Mouse (Mus musculus) heart, adult 9 months (tissue): ENCODE measurements around the gene Zmym6.

Source experiments
- DNase-seq, 2 experiments: peaks; one replicate each; pipeline ENCODE4 v3.0.0; 2022; ENCODE audit warnings: low spot score in 2 of 2

Zmym6 gene

DNA sequence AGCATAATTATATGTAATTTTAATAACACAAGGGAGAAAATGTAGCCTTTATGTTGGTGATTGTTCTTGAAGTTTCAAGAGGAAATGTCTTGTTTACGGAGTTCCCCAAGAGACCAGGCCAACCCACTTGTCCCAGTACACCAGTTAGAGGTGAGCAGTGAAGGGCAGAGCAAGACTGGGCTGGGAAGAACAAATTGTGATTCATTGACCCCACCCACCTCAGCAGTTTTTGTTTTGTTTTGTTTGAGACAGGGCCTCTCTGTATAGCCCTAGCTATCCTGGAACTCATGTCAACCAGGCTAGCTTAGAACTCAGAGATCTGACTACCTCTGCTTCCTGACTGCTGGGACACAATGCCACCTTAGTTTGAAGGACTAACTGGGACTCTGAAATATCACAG lies 47.1 kb downstream of the Zmym6 start:
- DNase-seq = no peak

DNA sequence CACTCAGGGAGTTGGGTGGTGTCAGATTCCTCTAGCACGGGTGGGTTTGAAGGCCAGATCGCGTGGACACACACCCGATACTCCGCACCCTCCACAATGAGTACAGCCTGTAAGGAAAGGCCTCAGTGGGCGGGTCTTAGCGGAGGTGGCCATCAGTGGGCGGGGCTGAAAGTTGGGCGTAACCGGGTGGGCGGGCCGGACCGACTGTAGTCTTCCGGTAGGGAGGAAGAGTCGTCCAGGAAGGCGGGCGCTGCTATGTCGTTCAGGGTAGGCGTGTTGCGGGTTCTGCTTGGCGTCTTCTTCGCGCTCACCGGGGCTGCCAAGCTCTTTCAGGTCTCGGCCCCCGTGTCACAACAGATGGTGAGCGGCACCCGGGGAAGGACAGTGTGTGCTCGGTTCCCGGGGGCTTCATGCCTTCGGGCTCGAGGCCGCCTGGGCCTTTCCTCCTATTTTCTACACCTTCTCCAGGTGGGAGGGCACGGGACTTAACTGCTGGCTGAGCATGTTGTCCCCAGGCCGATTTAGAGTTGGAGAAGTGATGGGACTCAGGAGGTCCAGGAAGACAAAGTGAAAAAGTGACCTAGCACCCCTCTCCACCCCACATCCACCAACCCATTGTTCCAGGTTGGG lies 48.8 kb downstream of the Zmym6 start:
- DNase-seq = peak; percentile 75 to 79

DNA sequence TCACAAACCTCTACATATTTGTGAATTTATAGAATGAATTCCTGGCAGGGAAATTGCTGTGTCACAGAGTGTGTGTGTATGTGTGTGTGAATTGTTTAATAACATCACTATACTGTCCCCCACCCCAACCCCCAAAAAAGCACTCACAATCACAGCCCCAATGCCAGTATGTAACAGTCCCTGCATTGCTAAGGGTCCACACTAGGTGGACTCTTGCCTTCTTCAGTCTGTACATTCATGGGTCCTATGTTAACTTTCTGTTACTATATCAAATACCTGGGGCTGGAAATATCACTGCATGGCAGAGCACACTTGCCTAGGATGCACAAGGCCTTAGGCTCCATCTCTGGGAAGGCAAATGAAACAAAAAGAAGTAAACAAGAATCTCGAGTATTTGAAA lies 57.5 kb downstream of the Zmym6 start:
- DNase-seq = no peak

DNA sequence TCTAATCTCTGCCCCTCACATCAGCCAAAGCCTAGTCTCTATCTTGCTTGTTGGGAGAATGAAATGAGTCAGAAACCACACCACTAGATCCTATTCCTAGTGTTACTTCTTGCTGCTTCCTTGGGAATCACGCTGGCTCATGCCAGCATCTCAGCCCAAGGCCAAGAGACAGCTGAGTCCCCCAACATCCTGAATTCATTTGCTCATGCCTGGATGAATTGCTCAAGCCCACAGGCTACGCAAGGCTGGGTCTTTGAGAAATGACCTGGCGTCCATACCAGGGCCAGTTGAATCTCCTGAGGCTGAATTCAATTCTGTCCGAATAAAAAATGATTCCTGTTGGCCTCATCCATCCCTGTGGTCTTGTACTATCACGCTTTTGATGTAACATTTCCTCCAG lies 60.4 kb downstream of the Zmym6 start:
- no peak for DNase-seq

DNA sequence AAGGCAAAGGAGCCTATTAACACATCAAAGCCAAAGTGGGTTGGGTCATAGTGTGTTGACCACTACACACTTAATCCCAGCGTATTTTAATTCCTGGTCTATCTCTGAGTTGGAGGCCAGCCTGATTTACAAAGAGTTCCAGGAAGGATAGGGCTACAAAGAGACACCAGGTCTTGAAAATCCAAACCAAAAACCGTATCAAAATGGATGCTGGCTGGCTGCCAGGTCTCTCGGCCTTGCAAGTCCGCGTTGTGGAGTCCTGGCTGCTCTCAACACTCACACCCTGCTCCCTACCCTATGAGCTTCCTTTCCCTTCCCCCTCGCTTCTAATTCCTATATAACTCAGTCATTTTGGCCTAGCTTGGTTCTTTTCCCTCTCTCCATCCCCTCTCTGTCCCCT lies 61.3 kb downstream of the Zmym6 start:
- DNase-seq = no peak

DNA sequence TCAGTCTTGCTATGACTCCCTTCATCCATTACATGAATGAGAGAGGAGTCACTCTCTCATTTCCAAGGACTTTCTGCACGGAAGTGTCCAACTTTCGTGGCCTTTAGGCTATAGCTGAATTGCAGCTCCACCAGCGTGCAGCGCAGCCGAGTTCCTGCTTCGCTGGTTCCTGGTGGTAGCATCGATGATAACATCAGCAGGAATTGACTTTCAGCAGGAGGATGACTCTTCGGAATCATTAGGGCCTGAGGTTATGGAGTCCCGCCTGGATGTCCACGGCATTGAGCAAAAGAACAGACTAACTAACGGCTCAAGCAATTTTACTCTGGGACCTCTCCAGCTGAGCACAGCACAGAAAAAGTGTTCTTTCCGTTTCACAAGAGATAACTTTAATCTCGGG lies 72.8 kb downstream of the Zmym6 start:
- no peak for DNase-seq

DNA sequence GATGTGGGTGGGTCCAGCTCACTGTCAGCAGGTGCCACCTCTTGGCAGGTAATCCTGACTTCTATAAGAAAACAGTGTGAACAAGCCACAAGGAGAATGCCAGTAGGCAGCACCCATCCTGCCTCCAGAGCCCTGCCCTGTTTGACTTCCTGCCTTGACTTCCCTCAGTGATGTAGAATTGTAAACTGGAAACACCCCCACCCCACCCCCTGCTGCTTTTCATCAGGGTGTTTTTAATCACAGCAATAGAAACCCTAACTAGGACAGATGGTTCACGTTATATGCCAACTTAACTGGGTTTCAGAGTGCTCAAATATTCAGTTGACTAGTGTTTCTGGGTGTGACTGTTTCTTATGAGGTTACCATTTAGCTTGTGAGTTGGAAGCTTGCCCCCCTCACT lies 76.2 kb downstream of the Zmym6 start:
- no peak for DNase-seq

DNA sequence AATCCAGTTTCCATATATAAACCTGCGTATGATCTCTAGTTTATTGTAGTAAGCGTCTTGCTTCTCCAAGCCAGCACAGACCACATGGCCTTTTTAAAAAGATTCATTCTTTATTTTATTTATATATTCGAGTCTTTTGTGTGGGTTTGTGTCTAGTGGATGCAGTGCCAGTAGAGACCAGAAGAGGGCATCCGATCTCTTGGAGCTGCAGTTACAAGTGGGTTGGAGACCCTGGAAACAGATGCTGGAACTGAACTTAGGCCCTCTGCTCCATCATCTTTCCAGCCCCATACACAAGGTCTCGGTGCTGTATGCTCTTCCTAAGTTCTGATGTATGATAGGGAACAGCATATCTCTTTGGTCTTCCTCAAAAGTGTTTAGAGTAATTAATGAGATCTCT lies 78.6 kb downstream of the Zmym6 start:
- DNase-seq = no peak

DNA sequence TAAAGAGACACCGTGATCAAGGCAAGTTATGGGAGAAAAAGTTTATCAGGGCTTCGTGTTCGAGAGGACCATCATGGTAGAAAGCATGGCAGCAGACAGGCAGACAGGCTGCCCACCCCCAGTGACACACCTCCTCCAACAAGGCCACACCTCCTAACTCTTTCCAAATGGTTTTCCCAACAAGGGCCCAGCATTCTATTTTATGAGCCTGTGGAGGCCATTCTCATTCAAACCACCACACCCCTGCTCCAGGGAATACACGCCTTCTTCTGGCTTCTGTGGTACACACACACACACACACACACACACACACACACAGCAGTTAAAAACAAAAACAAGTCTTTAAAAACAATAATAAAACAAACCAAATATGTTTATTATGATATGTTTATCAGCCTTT lies 80.6 kb downstream of the Zmym6 start:
- no peak for DNase-seq

DNA sequence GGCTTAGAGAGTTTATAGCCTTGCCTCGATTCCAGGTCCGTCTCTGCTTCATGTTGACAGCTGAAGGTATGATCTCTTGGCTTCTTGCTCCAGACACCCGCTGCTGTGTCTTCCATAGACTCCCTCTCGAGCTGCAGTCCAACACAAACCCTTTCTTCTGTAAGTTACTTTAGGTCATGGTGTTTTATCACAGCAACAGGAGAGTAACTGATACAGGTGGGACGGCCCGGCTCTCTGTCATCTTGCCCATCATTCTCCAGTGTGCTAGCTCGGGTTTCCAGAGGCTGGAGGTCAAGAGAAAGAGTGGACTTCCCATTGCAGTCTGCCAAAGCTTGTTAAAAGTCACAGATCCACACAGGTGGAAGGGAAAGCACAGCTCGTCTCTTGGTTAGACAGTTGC lies 86.7 kb downstream of the Zmym6 start:
- no peak for DNase-seq

DNA sequence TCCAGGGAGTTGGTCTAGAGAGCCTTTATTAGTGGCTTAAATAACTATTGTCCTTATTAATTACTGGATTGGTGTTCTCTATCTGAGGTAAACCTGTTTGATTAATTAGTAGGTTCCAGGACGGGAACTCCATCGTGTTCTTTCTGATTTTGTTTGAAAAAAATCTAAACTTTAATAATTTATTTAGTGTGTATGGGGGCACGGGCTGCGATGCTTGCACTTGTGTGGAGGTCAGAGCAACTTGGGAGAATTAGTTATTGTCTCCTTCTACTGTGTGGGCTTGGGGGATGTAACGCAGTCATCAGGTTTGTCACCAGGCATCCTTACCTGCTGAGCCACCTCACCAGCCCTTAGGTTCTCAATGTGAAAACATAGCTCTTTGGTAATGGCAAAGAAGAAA lies 89.9 kb downstream of the Zmym6 start:
- no peak for DNase-seq

DNA sequence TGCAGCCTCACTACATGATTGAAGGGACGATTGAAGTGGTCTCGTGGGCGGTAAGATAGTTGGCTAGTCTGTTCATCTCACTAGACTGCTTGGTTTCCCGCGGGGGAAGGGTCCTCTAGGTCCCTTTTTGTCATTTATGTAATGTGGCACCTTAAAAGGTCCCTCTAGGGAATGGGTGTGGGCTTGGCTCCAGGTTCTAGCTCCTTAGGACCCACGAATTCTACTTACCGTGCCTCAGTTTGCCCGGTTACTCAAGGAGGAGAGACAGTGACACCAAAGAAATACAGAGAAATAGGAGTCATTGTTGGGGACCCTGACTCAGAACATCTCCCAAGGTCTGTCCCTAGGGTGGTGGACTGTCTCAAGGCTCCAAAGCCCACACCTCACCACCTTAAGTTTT lies 90.5 kb downstream of the Zmym6 start:
- no peak for DNase-seq

DNA sequence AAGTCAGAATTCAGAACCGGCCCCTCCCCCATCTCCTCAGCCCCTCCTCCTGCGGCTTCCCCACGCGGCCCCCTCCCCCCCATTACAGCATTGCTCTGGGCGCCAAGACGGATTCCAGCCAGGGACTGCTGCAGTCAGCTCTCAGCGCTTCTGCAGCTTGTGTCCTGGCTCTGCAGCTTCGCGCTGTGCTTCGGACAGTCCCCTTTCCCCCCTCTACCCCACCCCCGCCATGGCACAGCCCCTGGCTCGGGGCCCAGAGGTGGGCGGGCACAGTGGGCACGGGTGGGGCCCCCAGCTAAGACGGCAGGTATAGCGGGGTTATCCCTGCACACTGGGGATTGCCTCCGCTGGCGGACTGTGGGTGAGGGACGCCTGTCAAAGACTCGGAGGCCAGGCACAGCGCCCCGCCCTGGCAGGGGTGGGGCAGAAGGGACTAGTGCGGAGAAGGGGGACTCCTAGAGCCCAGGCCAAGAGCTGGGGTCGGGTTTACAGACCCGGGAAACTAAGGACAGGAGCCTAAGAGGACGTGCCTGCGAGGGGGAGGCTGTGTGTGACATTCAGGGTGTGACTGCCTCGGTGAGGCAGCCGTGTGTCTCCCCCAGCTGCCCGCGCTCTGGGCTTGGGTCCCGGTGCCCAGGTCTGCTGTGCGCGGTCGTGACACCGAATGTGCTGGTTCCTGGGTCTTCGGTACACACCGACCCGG lies 91.2 kb downstream of the Zmym6 start:
- peak in 1 of 2 experiments; percentile 5 for DNase-seq

DNA sequence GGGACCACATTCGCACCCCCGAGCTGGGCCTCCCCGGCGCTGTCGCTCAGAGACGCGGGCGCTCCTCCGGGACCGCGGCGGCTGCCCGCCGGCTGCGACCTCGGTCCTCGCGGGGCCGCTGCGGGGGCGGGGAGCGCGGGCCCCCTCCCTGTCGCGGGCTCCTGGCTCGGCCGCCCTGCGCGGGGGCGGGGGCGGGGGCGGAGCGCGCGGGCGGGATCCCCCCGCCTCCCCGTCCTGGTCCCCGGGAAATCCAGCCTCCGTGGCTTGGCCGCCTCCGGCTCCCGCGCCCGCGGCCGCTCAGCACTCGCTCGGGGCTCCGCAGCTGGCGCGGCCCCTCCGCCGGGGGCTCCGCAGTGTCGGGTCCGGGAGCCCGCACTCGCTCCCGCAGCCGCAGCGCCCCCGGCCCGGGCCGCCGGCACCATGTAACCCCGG lies 91.7 kb downstream of the Zmym6 start, which contains the start of gene Dlgap3:
Gene Dlgap3 (plus strand): TSS at position 291 of the 432 bp plus-strand sequence.
- no peak for DNase-seq

DNA sequence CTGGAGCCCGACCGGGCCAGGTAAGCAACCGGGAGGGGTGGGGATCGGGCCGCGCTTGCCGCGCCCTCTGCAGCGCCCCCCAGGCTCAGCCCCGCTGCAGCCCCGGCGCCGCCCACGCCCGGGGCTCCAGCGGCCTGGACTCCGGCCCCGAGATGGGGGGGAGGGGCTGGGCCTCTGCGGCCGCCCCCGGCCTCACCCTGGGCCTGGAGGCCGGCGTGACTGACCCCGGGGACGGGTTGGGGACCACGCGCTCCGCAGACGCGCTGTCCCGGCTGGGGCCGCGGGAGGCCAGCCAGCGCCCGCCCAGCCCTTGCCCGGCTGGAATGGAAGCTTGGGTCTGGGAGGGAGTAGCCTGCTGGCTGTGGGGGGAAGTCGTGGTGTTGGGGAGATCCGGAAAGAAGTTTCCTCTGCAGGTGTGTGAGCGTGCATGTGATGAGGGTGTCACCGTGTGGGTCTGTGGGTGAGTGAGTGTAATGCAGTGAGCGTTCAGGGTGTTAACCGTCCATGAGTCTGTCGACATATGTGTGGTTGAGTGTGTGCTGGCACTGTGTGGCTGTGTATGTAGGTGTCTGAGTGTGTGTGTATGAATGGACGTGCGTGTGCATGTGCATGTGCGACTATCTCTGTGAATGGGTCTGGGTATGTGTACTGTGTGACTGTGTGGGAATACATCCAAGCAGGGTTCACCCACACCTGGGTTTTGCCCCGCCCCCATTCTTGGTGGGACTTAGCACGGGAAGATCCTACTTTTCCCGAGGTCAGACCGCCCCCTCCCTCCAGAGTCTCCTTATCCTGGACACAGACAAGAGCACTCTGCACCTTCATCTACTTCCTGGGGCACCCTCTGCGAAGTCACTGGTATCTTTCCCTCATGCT lies 92.4 kb downstream of the Zmym6 start:
- DNase-seq = no peak

DNA sequence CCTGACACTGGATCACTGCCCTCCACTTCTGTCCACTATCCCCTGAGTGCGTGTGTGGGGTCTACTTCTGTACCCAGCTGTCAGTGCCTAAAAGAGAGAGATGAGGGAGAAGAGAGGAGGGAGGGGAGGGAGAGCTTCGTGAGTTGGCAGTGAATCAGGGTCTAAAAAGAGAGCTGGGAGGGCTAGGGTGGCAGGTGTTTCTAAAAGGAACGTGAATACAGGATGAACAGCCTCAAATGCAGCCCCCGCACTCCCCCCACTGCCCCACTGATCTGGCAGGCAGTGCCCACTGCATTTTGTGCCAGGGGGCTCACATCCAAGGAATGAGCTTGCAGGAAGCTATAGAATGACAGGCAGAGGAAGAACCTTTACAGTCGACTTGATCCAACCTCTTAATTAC lies 93.7 kb downstream of the Zmym6 start:
- no peak for DNase-seq

DNA sequence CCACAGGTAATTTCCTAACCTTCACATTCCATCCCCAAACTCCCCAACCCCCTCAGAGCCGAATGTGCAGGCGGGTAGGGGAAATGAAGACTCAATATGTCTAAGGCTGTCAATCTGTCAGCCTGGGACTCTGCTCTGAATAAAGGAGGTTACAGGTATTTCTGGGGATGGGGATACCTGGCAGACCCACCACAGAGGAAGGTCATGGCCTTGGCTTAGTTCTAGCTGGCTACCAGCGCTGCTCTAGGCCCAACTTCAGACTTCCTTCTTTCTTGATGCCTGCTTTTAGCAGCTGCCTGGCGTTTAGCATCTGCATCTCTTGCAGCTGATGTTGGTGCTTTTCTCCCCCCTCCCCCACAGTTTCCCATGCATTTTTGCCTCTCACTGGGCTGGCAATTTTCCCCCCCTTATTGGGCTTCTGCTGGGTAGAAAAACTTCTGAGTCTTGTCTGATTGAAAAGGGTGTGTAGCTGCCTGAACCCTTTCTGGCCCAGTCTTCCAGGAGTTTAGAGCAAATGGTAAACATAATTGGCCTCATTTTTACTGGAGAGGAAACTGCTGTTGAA lies 94.2 kb downstream of the Zmym6 start:
- no peak for DNase-seq

DNA sequence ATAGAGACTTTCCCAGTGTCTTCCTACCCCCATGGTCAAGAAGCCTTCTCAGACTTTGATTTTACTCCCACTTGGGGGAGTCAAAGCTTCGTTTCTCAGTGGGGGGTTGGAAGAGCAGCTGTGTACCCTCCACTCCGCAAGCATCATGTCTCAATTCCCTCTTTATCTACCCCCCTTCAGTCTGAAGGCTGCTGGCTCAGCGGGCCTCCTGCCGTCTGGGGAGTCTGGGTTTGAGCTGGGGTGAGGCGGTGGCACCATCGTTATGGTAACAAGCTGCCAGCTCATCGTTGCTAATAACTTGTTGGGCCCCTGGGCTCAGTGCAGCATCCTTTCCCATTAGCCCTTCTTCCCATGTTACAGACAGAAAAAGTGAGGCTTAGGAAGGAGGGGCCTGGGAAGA lies 94.9 kb downstream of the Zmym6 start:
- no peak for DNase-seq

DNA sequence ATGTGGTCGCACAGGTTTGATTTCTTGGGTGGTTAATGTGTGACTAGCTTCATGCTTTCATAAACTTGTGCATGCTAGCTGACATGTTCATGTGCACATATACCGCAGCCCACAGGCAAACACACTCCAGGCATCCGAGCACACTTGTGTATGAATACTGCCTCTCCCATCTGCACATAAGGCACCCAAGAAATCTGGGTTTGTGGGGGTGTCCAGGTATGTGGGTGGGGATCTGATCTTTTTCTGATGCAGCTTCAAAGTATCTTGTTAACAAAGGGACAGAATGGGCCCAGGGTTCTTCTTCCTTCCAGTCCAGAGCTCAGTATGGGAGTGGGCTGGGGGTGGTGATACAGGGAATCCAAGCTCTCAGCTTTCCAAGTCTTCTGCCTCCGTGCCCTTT lies 95.4 kb downstream of the Zmym6 start:
- no peak for DNase-seq

DNA sequence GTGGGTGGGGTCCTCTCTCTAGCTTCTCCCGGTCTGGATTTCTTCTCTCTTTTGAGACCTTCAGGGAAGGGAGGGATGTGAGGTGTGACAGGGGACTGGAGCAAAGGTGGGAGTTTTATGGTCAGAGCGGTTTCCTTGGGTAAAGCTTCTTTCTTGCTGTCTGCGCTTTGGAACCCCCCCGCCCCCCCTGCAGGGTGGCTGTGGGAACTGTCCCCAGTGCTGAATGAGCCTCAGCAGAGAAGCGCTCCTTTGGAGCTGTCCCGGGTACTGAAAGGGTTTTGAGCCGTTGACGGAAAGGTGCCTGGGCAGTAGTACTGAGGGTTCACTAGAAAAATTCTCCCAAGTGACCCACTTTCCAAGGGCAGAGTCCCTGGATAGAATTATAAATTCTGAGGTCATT lies 96.3 kb downstream of the Zmym6 start:
- DNase-seq = peak; percentile 12 to 19
